Mouse (Mus musculus) cerebellum, adult 18-20 months (tissue): Measurements from ENCODE around the gene Nadk2.

Experiments
- DNase-seq, 2 experiments: peaks; one replicate each; pipeline ENCODE4 v3.0.0; 2021

Gene Nadk2

GRCm38 (mm10) chr15:9088683-9089072, 17.6 kb downstream of the Nadk2 start:
- no peak for DNase-seq

GRCm38 (mm10) chr15:9089136-9089720, 18.2 kb downstream of the Nadk2 start:
- DNase-seq: no peak

GRCm38 (mm10) chr15:9090662-9091061, 19.6 kb downstream of the Nadk2 start:
- DNase-seq: no peak

GRCm38 (mm10) chr15:9093598-9094365, 22.7 kb downstream of the Nadk2 start:
- no peak for DNase-seq

GRCm38 (mm10) chr15:9094366-9094750, 23.3 kb downstream of the Nadk2 start:
- DNase-seq: peak; percentile 37 to 56

GRCm38 (mm10) chr15:9096865-9097264, 25.8 kb downstream of the Nadk2 start:
- no peak for DNase-seq

- no peak for DNase-seq
Measured at GRCm38 (mm10) chr15:9100446-9101077, 29.5 kb downstream of the Nadk2 start.

GRCm38 (mm10) chr15:9106303-9107074, 35.4 kb downstream of the Nadk2 start:
- DNase-seq: no peak

GRCm38 (mm10) chr15:9110526-9111347, 39.7 kb downstream of the Nadk2 start:
- DNase-seq: no peak

GRCm38 (mm10) chr15:9111648-9112047, 40.6 kb downstream of the Nadk2 start:
- no peak for DNase-seq

GRCm38 (mm10) chr15:9113556-9113955, 42.5 kb downstream of the Nadk2 start:
- no peak for DNase-seq

- no peak for DNase-seq
Measured at GRCm38 (mm10) chr15:9114131-9114530, 43.1 kb downstream of the Nadk2 start.

- no peak for DNase-seq
Measured at GRCm38 (mm10) chr15:9114599-9114998, 43.5 kb downstream of the Nadk2 start.

- DNase-seq: no peak
Measured at GRCm38 (mm10) chr15:9118852-9119251, 47.8 kb downstream of the Nadk2 start.

GRCm38 (mm10) chr15:9120081-9120480, 49.0 kb downstream of the Nadk2 start:
- peak; percentile 40 to 68 for DNase-seq

- no peak for DNase-seq
Measured at GRCm38 (mm10) chr15:9122989-9123388, 51.9 kb downstream of the Nadk2 start.

- no peak for DNase-seq
Measured at GRCm38 (mm10) chr15:9124856-9125255, 53.8 kb downstream of the Nadk2 start.

GRCm38 (mm10) chr15:9127051-9127791, 56.2 kb downstream of the Nadk2 start:
- DNase-seq: no peak

- DNase-seq: no peak
Measured at GRCm38 (mm10) chr15:9130772-9131498, 59.9 kb downstream of the Nadk2 start.

- no peak for DNase-seq
Measured at GRCm38 (mm10) chr15:9131499-9131888, 60.4 kb downstream of the Nadk2 start.
